Mouse (Mus musculus) retina, postnatal 1 day (tissue): Measurements from ENCODE around the gene Hip1.
"Not testable (repeated sequence)": the region's sequence is repeated elsewhere in the genome, so short reads cannot be mapped to it uniquely, and the experiment has no call there.

Experiments
- DNase-seq: peaks from one replicate; pipeline ENCODE4 v3.0.0-alpha.2; 2012

Hip1 gene

GRCm38 (mm10) chr5:135433861-135434260 is 111.1 kb downstream of the Hip1 start:
- DNase-seq, result no peak

DNA sequence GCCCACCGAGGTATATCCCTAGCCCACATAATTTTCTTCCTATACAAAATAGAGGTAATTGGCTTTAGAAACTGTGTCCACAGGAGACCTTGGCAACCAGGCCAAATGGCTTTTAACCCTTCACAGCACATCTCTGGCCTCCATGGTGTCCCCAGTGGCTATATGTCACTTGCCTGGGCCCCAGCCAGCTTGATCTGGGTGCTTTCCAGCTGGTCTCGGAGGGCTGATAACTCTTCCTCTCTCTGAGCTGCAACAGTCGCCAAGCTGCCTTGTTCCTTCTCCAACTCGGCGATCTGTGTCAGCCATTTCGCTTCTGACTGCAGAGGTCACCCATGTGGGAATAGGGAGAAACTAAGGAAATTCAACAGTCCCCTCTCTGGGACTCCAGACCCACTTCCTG is 113.8 kb downstream of the Hip1 start:
- DNase-seq, result no peak

DNA sequence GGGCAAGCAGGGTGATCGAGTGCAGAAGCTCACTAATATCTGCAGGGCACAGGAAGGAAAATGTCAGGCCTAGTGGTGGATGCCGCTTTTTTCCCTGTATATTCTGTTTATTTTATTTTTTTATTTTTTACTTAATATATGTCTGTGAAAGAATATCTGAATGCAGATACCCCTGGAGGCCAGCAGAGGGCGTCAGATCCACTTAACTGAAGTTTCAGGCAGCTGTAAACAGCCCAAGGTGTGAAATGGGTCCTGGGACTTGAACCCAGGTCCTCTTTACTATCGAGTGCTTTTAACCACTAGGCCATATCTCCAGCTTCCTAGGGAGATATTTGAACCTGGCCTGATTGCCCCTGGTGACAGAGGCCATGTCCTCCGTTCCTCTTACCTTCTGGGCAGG is 116.1 kb downstream of the Hip1 start:
- peak; percentile 34 for DNase-seq

GRCm38 (mm10) chr5:135410266-135410665 is 134.7 kb downstream of the Hip1 start:
- DNase-seq, result no peak

DNA sequence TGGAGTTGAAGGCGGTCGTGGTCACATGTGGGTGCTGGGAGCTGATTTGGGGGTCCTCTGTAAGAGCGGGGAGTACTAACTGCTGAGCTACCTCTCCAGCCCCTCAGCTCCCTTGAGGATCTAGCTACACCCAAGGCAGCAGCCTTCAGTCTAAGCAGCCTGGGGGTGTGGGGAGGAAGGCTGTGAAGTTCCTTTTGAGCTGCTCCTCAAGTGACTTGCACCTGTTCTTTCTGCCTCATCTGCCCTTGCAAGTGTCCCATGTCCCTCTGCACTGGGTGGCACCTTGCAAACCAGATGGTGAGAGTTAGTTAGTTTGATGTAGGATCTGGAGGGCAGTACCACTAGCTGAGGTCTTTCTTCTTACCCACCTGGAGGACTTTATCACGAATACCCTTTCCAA is 136.8 kb downstream of the Hip1 start:
- no peak for DNase-seq

DNA sequence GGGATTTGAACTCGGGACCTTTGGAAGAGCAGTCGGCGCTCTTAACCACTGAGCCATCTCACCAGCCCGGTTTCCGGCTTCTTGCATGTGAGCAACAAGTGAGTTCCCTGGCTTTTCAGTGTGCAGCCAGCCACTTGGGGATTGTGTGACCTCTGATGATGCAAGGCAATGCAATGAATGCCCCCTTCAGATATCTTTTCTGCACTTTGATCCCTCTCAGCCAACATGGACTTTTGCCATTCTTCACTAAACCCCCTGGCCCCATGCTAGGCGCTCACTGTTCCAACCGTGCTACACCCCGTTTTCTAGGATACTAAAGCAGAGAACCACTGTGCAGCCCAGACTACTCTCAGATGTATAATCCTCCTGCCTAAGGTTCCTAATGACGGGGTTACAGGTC is 139.5 kb downstream of the Hip1 start:
- no peak for DNase-seq

DNA sequence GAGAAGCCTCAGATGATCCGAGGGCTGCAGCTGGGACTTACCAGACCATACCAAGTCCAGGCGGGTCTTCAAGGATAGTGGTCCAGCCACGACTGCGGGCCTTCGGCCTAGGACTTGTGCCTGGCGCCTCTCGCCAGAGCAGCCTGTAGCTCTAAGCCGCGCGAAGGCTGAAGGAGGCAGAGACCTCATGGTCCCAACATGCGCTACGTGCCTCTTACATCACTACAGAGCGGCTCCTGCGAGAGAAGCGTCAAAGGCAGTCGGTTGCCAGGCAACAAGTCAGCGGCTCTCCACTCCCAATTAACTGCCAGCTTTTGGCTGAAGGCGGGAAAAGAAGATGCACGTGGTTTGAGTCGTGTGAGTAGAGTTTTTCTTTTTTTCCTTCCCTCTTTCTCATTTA is 140.3 kb downstream of the Hip1 start:
- DNase-seq, result peak; percentile 80

DNA sequence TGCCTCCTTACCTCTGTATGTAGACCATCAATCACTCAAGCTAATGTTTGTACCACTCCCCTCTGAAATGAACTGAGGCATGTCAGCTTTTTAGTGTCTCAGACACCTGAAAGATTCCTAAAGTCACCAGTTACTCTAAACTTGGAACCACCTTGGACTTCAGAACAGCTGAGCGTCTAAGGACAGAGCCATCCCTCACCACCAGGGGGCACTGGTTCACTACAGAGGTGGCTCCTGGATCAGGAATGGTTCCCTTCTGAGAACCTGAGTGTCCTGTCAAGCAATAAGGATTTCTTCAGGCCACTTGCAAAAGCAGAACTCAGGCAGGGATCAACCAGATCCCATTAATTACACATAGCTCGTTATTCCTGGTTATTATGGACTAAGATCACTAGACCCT is 144.7 kb downstream of the Hip1 start:
- DNase-seq, result peak; percentile 83

GRCm38 (mm10) chr5:135399382-135399781 is 145.5 kb downstream of the Hip1 start:
- DNase-seq, result no peak

GRCm38 (mm10) chr5:135395826-135396225 is 149.1 kb downstream of the Hip1 start:
- DNase-seq, result peak; percentile 74

DNA sequence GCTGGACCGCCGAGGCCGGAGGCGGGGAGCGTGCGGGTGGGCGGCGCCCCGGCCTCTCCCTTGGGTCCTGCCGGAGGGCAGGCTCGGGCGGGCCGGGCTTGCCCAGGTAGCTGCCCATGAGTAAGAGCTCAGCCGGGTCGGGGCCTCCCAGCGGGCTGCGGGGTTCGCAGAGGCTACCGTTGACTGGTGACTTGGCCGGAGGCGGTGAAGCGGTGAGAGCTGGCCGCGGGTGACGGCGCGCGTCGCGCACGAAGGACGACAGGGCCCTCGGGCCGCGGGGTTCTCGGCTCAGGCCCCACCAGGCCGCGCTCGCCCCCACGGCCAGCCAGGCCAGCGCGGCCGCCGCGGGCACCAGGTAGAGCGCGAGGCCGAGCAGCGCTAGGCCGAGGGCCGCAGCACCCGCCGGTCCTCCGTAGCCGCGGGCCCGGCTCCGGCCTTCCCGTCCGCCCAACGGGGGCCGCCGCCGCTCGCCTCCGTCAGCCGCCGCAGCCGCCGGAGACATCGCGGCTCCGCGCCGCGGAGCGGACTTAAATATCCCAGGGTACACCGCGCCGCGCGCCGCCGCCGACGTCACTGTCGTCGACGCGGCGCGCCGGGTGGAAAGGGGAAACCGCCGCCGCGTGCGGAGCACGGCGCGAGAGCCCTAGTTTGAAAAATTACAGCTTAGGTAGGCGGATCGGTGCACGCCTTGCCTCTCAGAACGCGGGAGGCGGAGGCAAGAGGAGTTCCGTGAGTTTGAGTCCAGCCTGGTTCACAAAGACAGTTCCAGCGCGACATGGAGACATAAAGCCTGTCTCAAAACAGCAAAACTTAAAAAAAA is 150.7 kb downstream of the Hip1 start, which contains the start of gene Pom121:
TSS of gene Pom121 (minus strand) at position 543 of the 820 bp plus-strand sequence.
- DNase-seq, result peak; percentile 92

GRCm38 (mm10) chr5:135383771-135384170 is 161.1 kb downstream of the Hip1 start:
- DNase-seq, result no peak

- DNase-seq, result no peak
Observed at GRCm38 (mm10) chr5:135382746-135383145, 162.2 kb downstream of the Hip1 start.

DNA sequence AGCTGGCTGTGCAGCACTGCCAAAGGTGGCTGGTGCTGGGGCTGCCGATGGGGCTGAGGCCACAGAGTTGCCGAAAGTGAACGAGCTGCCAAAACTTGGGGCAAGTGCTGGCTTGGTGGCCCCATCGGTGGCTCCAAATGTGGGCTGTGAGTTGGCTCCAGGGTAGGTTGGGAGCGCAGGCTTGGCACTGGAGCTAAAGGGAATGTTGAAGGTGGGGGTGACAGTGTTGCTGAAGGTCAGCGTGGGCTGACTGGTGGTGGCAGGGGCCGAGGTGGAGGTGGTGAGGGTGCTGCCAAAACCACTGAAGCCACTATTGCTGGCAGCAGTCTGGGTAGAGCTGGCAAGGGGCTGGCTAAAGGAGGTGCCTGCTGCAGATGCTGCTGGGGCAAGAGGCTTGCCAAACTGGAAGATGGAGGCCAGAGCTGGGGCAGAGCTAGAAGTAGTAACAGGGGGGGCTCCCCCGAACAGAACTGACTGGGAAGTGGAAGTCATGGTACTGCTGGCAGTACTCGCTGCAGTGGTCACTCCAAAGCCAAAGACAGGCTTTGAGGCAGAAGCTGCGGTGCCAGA is 163.5 kb downstream of the Hip1 start:
- DNase-seq, result no peak

- DNase-seq, result no peak
Observed at GRCm38 (mm10) chr5:135380681-135381080, 164.2 kb downstream of the Hip1 start.

GRCm38 (mm10) chr5:135376341-135376740 is 168.6 kb downstream of the Hip1 start:
- DNase-seq, result no peak

GRCm38 (mm10) chr5:135375167-135375566 is 169.8 kb downstream of the Hip1 start:
- no peak for DNase-seq

GRCm38 (mm10) chr5:135373601-135374000 is 171.3 kb downstream of the Hip1 start:
- no peak for DNase-seq

DNA sequence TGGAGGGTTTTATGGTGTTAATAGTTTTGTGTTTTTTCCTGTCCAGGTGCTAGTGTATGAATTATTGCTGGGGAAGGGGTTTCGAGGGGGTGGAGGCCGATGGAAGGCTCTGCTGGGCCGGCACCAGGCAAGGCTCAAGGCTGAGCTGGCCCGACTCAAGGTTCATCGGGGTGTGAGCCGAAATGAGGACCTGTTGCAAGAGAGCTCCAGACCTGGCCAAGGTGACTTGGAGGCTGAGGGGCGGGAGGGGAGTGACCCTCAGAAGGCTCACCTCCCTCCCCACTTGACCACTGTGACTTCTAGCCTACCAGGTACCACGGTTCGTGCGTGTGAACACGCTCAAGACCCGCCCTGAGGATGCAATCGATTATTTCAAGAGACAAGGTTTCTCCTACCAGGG is 173.7 kb downstream of the Hip1 start:
- DNase-seq, result no peak

DNA sequence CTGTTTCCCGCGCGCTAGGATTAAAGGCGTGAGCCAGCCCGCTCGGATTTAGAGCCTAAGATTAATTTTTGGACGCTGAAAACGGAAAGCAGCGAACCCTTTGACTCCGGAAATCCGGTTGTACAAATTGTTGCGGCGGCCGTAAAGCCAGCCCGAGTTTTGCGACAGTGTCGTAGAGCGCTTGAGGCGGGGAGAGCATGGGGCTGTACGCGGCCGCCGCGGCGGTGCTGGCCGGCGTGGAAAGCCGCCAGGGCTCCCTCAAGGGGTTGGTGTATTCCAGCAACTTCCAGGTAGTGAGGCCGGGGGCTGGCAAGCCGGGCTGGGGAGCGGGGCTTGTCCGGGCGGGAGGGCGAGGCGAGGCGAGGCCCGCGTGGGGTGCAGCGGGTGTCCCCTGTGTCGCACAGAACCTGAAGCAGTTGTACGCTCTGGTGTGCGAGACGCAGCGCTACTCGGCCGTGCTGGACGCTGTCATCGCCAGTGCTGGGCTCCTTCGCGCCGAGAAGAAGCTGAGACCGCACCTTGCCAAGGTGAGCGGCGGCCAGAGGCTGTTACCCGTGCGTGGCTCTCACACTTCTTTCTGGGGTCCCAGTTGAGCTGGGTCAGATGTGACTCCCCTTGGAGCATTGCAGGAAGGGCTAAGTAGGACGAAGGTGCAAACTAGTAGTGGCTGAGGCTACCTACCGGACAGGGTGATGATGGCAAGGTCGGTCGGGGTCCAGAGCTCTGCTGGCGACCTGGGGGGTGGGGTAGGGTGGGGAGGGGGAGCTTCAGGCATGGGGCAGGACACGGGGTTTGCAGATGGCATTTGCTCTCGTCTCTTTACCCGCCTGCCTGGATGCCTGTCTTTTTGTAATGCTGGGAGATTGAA is 174.9 kb downstream of the Hip1 start, which contains the start of gene Nsun5:
TSS of gene Nsun5 (plus strand) at position 167 of the 868 bp plus-strand sequence.
- DNase-seq, result peak; percentile 98

- not testable (repeated sequence) for DNase-seq
Observed at GRCm38 (mm10) chr5:135369196-135369595, 175.7 kb downstream of the Hip1 start.

DNA sequence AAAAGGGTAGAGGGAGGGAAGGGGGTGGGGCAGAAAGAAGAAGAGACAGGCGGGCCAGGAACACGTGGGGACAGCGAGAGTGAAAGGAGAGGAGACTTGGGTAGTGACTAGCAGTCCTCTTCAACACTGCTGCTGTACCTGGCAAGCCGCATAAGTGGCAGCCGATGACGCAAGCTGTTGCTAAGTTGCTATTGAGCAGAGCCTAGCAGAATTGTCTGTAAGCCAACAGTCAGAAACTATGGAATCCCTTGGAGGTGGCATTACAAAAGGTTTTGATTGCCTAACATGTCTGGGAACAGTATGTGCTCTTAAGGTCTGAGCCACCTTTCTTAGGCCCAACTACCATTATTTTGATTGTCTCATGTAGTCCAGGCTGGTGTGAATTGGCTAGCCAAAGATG is 176.6 kb downstream of the Hip1 start:
- no peak for DNase-seq

DNA sequence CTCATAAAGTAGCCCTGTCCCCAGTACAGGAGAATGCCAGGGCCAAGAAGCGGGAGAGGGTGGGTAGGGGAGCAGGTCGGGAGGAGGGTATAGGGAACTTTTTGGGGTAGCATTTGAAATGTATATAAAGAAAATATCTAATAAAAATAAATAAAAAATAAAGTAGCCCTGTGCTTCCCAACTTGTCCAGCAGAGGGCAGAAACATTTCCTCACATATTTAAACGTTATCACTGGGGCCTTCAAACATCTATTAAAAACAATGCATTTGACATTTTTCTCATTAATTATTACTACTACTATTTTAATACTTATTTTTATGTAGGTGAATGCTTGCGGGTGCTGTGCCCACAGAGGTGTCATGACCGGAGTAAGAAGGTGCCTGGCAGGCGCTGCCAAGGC is 177.1 kb downstream of the Hip1 start:
- peak; percentile 23 for DNase-seq
